Mouse (Mus musculus) stomach, postnatal 0 days (tissue): ENCODE data around the gene Sub1. TPM values are rescaled to one million over a fixed set of nuclear protein-coding genes. Genes with fewer than 3 reads are reported as not detected.

ENCODE experiments used
- ATAC-seq: fragments of 200-750 bp; cut with Nextera tagmentation; 2 replicates; pipeline ENCODE4 v1.8.0; 2017; ENCODE audit not compliant: low FRiP score, low TSS enrichment
- DNase-seq: peaks from one replicate; pipeline ENCODE4 v3.0.0-alpha.2; 2016; ENCODE audit warnings: low spot score
- H3K27ac ChIP-seq: fragments of 300-500 bp; sonication (generic); replicated peaks from 2 replicates; pipeline ENCODE4 v1.5.1; 2014; ENCODE audit warnings: mild to moderate bottlenecking, control low read depth
- H3K27me3 ChIP-seq: fragments of 300-500 bp; sonication (generic); 2 replicates; pipeline ENCODE4 v1.6.1; 2014; ENCODE audit warnings: low read length; ENCODE audit not compliant: control insufficient read depth, insufficient read depth
- H3K36me3 ChIP-seq: fragments of 300-500 bp; sonication (generic); 2 replicates; pipeline ENCODE4 v1.6.1; 2014; ENCODE audit warnings: low read length, mixed read lengths; ENCODE audit not compliant: control insufficient read depth, insufficient read depth
- H3K4me1 ChIP-seq: fragments of 300-500 bp; sonication (generic); replicated peaks from 2 replicates; pipeline ENCODE4 v1.6.1; 2014; ENCODE audit warnings: antibody characterized with exemption; ENCODE audit not compliant: control insufficient read depth, insufficient read depth
- H3K4me2 ChIP-seq: fragments of 300-500 bp; sonication (generic); replicated peaks from 2 replicates; pipeline ENCODE4 v1.6.1; 2014; ENCODE audit warnings: low read depth, mild to moderate bottlenecking, control low read depth, moderate library complexity
- H3K4me3 ChIP-seq: fragments of 300-500 bp; sonication (generic); 2 replicates; pipeline ENCODE4 v1.5.1; 2014; ENCODE audit warnings: low read depth, low read length, control low read depth
- H3K9ac ChIP-seq: fragments of 300-500 bp; sonication (generic); 2 replicates; pipeline ENCODE4 v1.6.1; 2014; ENCODE audit warnings: mild to moderate bottlenecking, low read length, control low read depth, mixed read lengths
- H3K9me3 ChIP-seq: fragments of 300-500 bp; sonication (generic); 2 replicates; pipeline ENCODE4 v1.6.1; 2016; ENCODE audit warnings: low read length; ENCODE audit not compliant: control insufficient read depth
- CTCF ChIP-seq: IDR thresholded peaks from 2 replicates; pipeline ENCODE4 v1.5.1; 2016; ENCODE audit warnings: antibody characterized with exemption, low read depth, mild to moderate bottlenecking, moderate library complexity
- EP300 ChIP-seq: optimal IDR thresholded peaks from 2 replicates; pipeline ENCODE3; 2016; ENCODE audit warnings: antibody characterized with exemption
- WGBS: fragments of 180-500 bp; shearing (Covaris S2); extraction: QIAGEN DNeasy Blood & Tissue Kit; methylation state at CpG from one replicate; pipeline ENCODE4 v1.1.7; 2014; 5-methylcytosine and 5-hydroxymethylcytosine counted together
- polyA plus RNA-seq: library from polyadenylated mRNA; unstranded; fragments of >200 nt; fragmentation: Nextera tagmentation; extraction: Ambion mirVana; gene quantifications from 2 replicates; pipeline ENCODE4 v1.2.1, GENCODE M21; 2015

The Sub1 gene
- polyA plus RNA-seq, 1 experiment from 2014 or later: 519 TPM

- no peak for DNase-seq
- Histone ChIP-seq H3K4me1 (no peaks in the 10 kb centered on the region), H3K4me2 (no peak overlapping the region), H3K9me3 (no peaks in the 10 kb centered on the region), H3K9ac (no peak overlapping the region), H3K36me3 (no peaks in the 10 kb centered on the region), H3K27me3 (no peaks in the 10 kb centered on the region), H3K4me3 (no peak overlapping the region), H3K27ac (no peak overlapping the region)
- 82% methylated on average over 6 of the region's 6 CpGs for WGBS
- ATAC-seq: no peak
- TF ChIP-seq CTCF (no peak), EP300 (no peak)
Observed at GRCm38 (mm10) chr15:12018428-12018757, 21.6 kb upstream of the Sub1 start.

GRCm38 (mm10) chr15:12017700-12018427 is 21.1 kb upstream of the Sub1 start:
- Histone ChIP-seq H3K4me3 (no peak overlapping the region), H3K9ac (no peak overlapping the region), H3K27me3 (no peaks in the 10 kb centered on the region), H3K36me3 (no peaks in the 10 kb centered on the region), H3K27ac (no peak overlapping the region), H3K4me2 (no peak overlapping the region), H3K9me3 (no peaks in the 10 kb centered on the region), H3K4me1 (no peaks in the 10 kb centered on the region)
- TF ChIP-seq EP300 (no peak), CTCF (no peak)
- DNase-seq (no peak), ATAC-seq (no peak)
- 36% methylated on average over 13 of the region's 13 CpGs for WGBS

- H3K4me2 ChIP-seq: no peak overlapping the region
- H3K36me3 ChIP-seq: no peaks in the 10 kb centered on the region
- no peak overlapping the region for H3K9ac ChIP-seq
- TF ChIP-seq CTCF (no peak), EP300 (no peak)
- no peaks in the 10 kb centered on the region for H3K4me1 ChIP-seq
- H3K9me3 ChIP-seq: no peaks in the 10 kb centered on the region
- ATAC-seq: no peak
- H3K27ac ChIP-seq: no peak overlapping the region
- WGBS: 68% methylated on average over 5 of the region's 5 CpGs
- no peak for DNase-seq
- H3K4me3 ChIP-seq: no peak overlapping the region
- no peaks in the 10 kb centered on the region for H3K27me3 ChIP-seq
Observed at GRCm38 (mm10) chr15:12014197-12014905, 17.6 kb upstream of the Sub1 start.

- H3K4me3 ChIP-seq: no peak overlapping the region
- H3K27me3 ChIP-seq: no peaks in the 10 kb centered on the region
- H3K27ac ChIP-seq: no peak overlapping the region
- TF ChIP-seq EP300: no peak
- TF ChIP-seq CTCF: no peak
- no peaks in the 10 kb centered on the region for H3K9me3 ChIP-seq
- H3K9ac ChIP-seq: no peak overlapping the region
- DNase-seq (no peak), ATAC-seq (no peak)
- no peak overlapping the region for H3K4me2 ChIP-seq
- H3K36me3 ChIP-seq: no peaks in the 10 kb centered on the region
- no peaks in the 10 kb centered on the region for H3K4me1 ChIP-seq
- 69% methylated on average over 6 of the region's 6 CpGs for WGBS
Observed at GRCm38 (mm10) chr15:12013532-12014196, 16.9 kb upstream of the Sub1 start.

- DNase-seq: peak; percentile 30
- Histone ChIP-seq H3K4me3 (peak overlapping the region; percentile 37), H3K4me1 (no peaks in the 10 kb centered on the region), H3K36me3 (no peaks in the 10 kb centered on the region), H3K9me3 (no peaks in the 10 kb centered on the region), H3K4me2 (peak overlapping the region; percentile 63), H3K27me3 (no peaks in the 10 kb centered on the region), H3K9ac (peak overlapping the region; percentile 54), H3K27ac (0 out of 2 replicates have a peak overlapping the region, but pooled peaks have one; percentile 18)
- ATAC-seq: peak; percentile 53
- 25% methylated on average over 18 of the region's 18 CpGs for WGBS
- no peak for TF ChIP-seq EP300
- TF ChIP-seq CTCF: no peak
Observed at GRCm38 (mm10) chr15:12010602-12011044, 13.8 kb upstream of the Sub1 start.
